Mouse (Mus musculus) embryonic fibroblast, embryonic 13.5 days (primary cell): ENCODE data around the gene Ercc4.

ENCODE experiments used
- CTCF ChIP-seq: IDR thresholded peaks from 2 replicates; pipeline ENCODE4 v1.5.1; 2011; ENCODE audit warnings: mild to moderate bottlenecking, control low read depth, low read length, moderate library complexity, borderline replicate concordance; ENCODE audit not compliant: insufficient read depth
- POLR2A ChIP-seq: IDR thresholded peaks from 2 replicates; pipeline ENCODE4 v1.6.1; 2011; ENCODE audit warnings: low read depth, mild to moderate bottlenecking, control low read depth, low read length, moderate library complexity

DNA sequence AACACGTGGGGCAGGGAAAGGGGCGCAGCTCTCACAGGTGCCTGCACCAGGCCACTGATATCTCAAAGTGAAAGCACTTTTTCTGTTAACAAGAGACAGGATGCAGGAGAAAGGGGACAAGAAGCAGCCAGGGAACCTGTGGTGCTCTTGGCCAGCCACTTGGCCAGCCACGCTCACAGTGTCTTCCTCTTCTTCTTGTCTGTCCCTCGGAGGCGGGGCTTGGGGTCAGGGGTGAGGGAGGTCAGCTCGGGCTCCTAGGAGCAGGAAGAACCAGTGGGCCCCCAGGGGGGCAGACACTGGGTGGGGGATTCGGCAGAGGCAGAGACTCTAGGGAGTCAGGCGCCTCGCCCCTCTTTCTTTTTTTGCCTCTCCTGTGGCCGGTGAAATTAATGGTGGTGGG is 48.4 kb upstream of the Ercc4 start:
- TF ChIP-seq CTCF, result no peak
- TF ChIP-seq POLR2A, result no peak
